Mouse (Mus musculus): ENCODE results near the gene Snrk. TPM values are rescaled to one million over a fixed set of nuclear protein-coding genes. Genes with fewer than 3 reads are reported as not detected.

Snrk gene
- polyA plus RNA-seq, 1 experiment from 2014 or later: 37.2 TPM

GRCm38 (mm10) chr9:122173405-122174233 is 56.6 kb downstream of the Snrk start:
- ATAC-seq (ENCODE audit: insufficient number of reproducible peaks, insufficient read depth, low FRiP score, low read depth): no peak

GRCm38 (mm10) chr9:122174723-122175122 is 57.7 kb downstream of the Snrk start:
- WGBS: 85% methylated on average over 6 of the region's 6 CpGs

More at GRCm38 (mm10) chr9:122173405-122174233, 56.6 kb downstream of the Snrk start:
- no peak overlapping the region for H3K9ac ChIP-seq (replicated peaks; ENCODE audit: low read depth, low read length)
- no peak overlapping the region for H3K27ac ChIP-seq (ENCODE audit: low read length)
- H3K27me3 ChIP-seq (ENCODE audit: control insufficient read depth, insufficient read depth, low read length): no peaks in the 10 kb centered on the region
- H3K4me2 ChIP-seq (replicated peaks; ENCODE audit: low read depth, low read length): no peak overlapping the region
- H3K4me3 ChIP-seq (ENCODE audit: low read depth, low read length): no peak overlapping the region
- 79% methylated on average over 9 of the region's 9 CpGs for WGBS
- peaks cover 4% of the 10 kb centered on the region for H3K36me3 ChIP-seq (ENCODE audit: control insufficient read depth, insufficient read depth, low read length)
- no peaks in the 10 kb centered on the region for H3K9me3 ChIP-seq (ENCODE audit: control insufficient read depth, low read depth, low read length)
- peaks cover 6% of the 10 kb centered on the region; the same call in 1 of the 2 replicates for H3K4me1 ChIP-seq (ENCODE audit: control insufficient read depth, insufficient read depth, low read length)

GRCm38 (mm10) chr9:122177256-122178220 is 60.5 kb downstream of the Snrk start:
- Histone ChIP-seq H3K27me3 (ENCODE audit: control insufficient read depth, insufficient read depth, low read length) (no peaks in the 10 kb centered on the region), H3K4me2 (replicated peaks; ENCODE audit: low read depth, low read length) (no peak overlapping the region), H3K9ac (replicated peaks; ENCODE audit: low read depth, low read length) (no peak overlapping the region), H3K4me3 (ENCODE audit: low read depth, low read length) (no peak overlapping the region), H3K36me3 (ENCODE audit: control insufficient read depth, insufficient read depth, low read length) (peaks cover 1% of the 10 kb centered on the region; the same call in 1 of the 2 replicates), H3K27ac (ENCODE audit: low read length) (no peak overlapping the region), H3K4me1 (ENCODE audit: control insufficient read depth, insufficient read depth, low read length) (peaks cover 6% of the 10 kb centered on the region; the same call in 1 of the 2 replicates), H3K9me3 (ENCODE audit: control insufficient read depth, low read depth, low read length) (no peaks in the 10 kb centered on the region)
- 79% methylated on average over 7 of the region's 7 CpGs for WGBS
- no peak for ATAC-seq (ENCODE audit: insufficient number of reproducible peaks, insufficient read depth, low FRiP score, low read depth)

More at GRCm38 (mm10) chr9:122174723-122175122, 57.7 kb downstream of the Snrk start:
- Histone ChIP-seq H3K4me2 (replicated peaks; ENCODE audit: low read depth, low read length) (no peak overlapping the region), H3K9ac (replicated peaks; ENCODE audit: low read depth, low read length) (no peak overlapping the region), H3K36me3 (ENCODE audit: control insufficient read depth, insufficient read depth, low read length) (peaks cover 4% of the 10 kb centered on the region), H3K27me3 (ENCODE audit: control insufficient read depth, insufficient read depth, low read length) (no peaks in the 10 kb centered on the region), H3K4me3 (ENCODE audit: low read depth, low read length) (no peak overlapping the region), H3K27ac (ENCODE audit: low read length) (no peak overlapping the region), H3K9me3 (ENCODE audit: control insufficient read depth, low read depth, low read length) (no peaks in the 10 kb centered on the region), H3K4me1 (ENCODE audit: control insufficient read depth, insufficient read depth, low read length) (peaks cover 6% of the 10 kb centered on the region; the same call in 1 of the 2 replicates)
- no peak for ATAC-seq (ENCODE audit: insufficient number of reproducible peaks, insufficient read depth, low FRiP score, low read depth)

GRCm38 (mm10) chr9:122178427-122178826 is 61.4 kb downstream of the Snrk start:
- H3K9me3 ChIP-seq (ENCODE audit: control insufficient read depth, low read depth, low read length): no peaks in the 10 kb centered on the region
- no peak overlapping the region for H3K4me2 ChIP-seq (replicated peaks; ENCODE audit: low read depth, low read length)
- no peaks in the 10 kb centered on the region for H3K27me3 ChIP-seq (ENCODE audit: control insufficient read depth, insufficient read depth, low read length)
- no peak overlapping the region for H3K27ac ChIP-seq (ENCODE audit: low read length)
- ATAC-seq (ENCODE audit: insufficient number of reproducible peaks, insufficient read depth, low FRiP score, low read depth): no peak
- no peak overlapping the region for H3K9ac ChIP-seq (replicated peaks; ENCODE audit: low read depth, low read length)
- H3K4me3 ChIP-seq (ENCODE audit: low read depth, low read length): no peak overlapping the region
- no peaks in the 10 kb centered on the region for H3K36me3 ChIP-seq (ENCODE audit: control insufficient read depth, insufficient read depth, low read length)
- H3K4me1 ChIP-seq (ENCODE audit: control insufficient read depth, insufficient read depth, low read length): peaks cover 6% of the 10 kb centered on the region; the same call in 1 of the 2 replicates
- 44% methylated on average over 4 of the region's 4 CpGs for WGBS

- WGBS: 88% methylated on average over 3 of the region's 3 CpGs
- no peaks in the 10 kb centered on the region for H3K36me3 ChIP-seq (ENCODE audit: control insufficient read depth, insufficient read depth, low read length)
Observed at GRCm38 (mm10) chr9:122180105-122180504, 63.0 kb downstream of the Snrk start.

GRCm38 (mm10) chr9:122183074-122183473 is 66.0 kb downstream of the Snrk start:
- peaks cover 6% of the 10 kb centered on the region; the same call in 1 of the 2 replicates for H3K4me1 ChIP-seq (ENCODE audit: control insufficient read depth, insufficient read depth, low read length)
- no peak overlapping the region for H3K4me3 ChIP-seq (ENCODE audit: low read depth, low read length)
- 60% methylated on average over 4 of the region's 4 CpGs for WGBS
- H3K36me3 ChIP-seq (ENCODE audit: control insufficient read depth, insufficient read depth, low read length): no peaks in the 10 kb centered on the region; the same call in 1 of the 2 replicates
- no peaks in the 10 kb centered on the region for H3K9me3 ChIP-seq (ENCODE audit: control insufficient read depth, low read depth, low read length)
- H3K4me2 ChIP-seq (replicated peaks; ENCODE audit: low read depth, low read length): no peak overlapping the region
- H3K9ac ChIP-seq (replicated peaks; ENCODE audit: low read depth, low read length): no peak overlapping the region
- H3K27me3 ChIP-seq (ENCODE audit: control insufficient read depth, insufficient read depth, low read length): no peaks in the 10 kb centered on the region
- no peak for ATAC-seq (ENCODE audit: insufficient number of reproducible peaks, insufficient read depth, low FRiP score, low read depth)
- no peak overlapping the region for H3K27ac ChIP-seq (ENCODE audit: low read length)

More at GRCm38 (mm10) chr9:122180105-122180504, 63.0 kb downstream of the Snrk start:
- H3K4me3 ChIP-seq (ENCODE audit: low read depth, low read length): no peak overlapping the region
- peaks cover 6% of the 10 kb centered on the region; the same call in 1 of the 2 replicates for H3K4me1 ChIP-seq (ENCODE audit: control insufficient read depth, insufficient read depth, low read length)
- no peaks in the 10 kb centered on the region for H3K9me3 ChIP-seq (ENCODE audit: control insufficient read depth, low read depth, low read length)
- no peak for ATAC-seq (ENCODE audit: insufficient number of reproducible peaks, insufficient read depth, low FRiP score, low read depth)
- no peak overlapping the region for H3K9ac ChIP-seq (replicated peaks; ENCODE audit: low read depth, low read length)
- no peaks in the 10 kb centered on the region for H3K27me3 ChIP-seq (ENCODE audit: control insufficient read depth, insufficient read depth, low read length)
- no peak overlapping the region for H3K27ac ChIP-seq (ENCODE audit: low read length)
- no peak overlapping the region for H3K4me2 ChIP-seq (replicated peaks; ENCODE audit: low read depth, low read length)

- no peaks in the 10 kb centered on the region for H3K27me3 ChIP-seq (ENCODE audit: control insufficient read depth, insufficient read depth, low read length)
- WGBS: 80% methylated on average over 3 of the region's 3 CpGs
- H3K4me3 ChIP-seq (ENCODE audit: low read depth, low read length): no peak overlapping the region
- no peak overlapping the region for H3K4me2 ChIP-seq (replicated peaks; ENCODE audit: low read depth, low read length)
- H3K36me3 ChIP-seq (ENCODE audit: control insufficient read depth, insufficient read depth, low read length): no peaks in the 10 kb centered on the region; the same call in 1 of the 2 replicates
- H3K4me1 ChIP-seq (ENCODE audit: control insufficient read depth, insufficient read depth, low read length): 0 out of 2 replicates have a peak, but pooled peaks cover 2% of the 10 kb centered on the region
- no peak overlapping the region for H3K9ac ChIP-seq (replicated peaks; ENCODE audit: low read depth, low read length)
- no peaks in the 10 kb centered on the region for H3K9me3 ChIP-seq (ENCODE audit: control insufficient read depth, low read depth, low read length)
- ATAC-seq (ENCODE audit: insufficient number of reproducible peaks, insufficient read depth, low FRiP score, low read depth): no peak
- H3K27ac ChIP-seq (ENCODE audit: low read length): no peak overlapping the region
Observed at GRCm38 (mm10) chr9:122184329-122184728, 67.3 kb downstream of the Snrk start.

- Histone ChIP-seq H3K9me3 (ENCODE audit: control insufficient read depth, low read depth, low read length) (no peaks in the 10 kb centered on the region), H3K27me3 (ENCODE audit: control insufficient read depth, insufficient read depth, low read length) (no peaks in the 10 kb centered on the region), H3K36me3 (ENCODE audit: control insufficient read depth, insufficient read depth, low read length) (no peaks in the 10 kb centered on the region; the same call in 1 of the 2 replicates), H3K4me3 (ENCODE audit: low read depth, low read length) (no peak overlapping the region), H3K4me1 (ENCODE audit: control insufficient read depth, insufficient read depth, low read length) (0 out of 2 replicates have a peak, but pooled peaks cover 2% of the 10 kb centered on the region), H3K27ac (ENCODE audit: low read length) (no peak overlapping the region), H3K9ac (replicated peaks; ENCODE audit: low read depth, low read length) (no peak overlapping the region), H3K4me2 (replicated peaks; ENCODE audit: low read depth, low read length) (no peak overlapping the region)
- 21% methylated on average over 2 of the region's 2 CpGs for WGBS
- ATAC-seq (ENCODE audit: insufficient number of reproducible peaks, insufficient read depth, low FRiP score, low read depth): no peak
Observed at GRCm38 (mm10) chr9:122185061-122185460, 68.0 kb downstream of the Snrk start.
